Mouse (Mus musculus): ENCODE results near the gene Oxt.

GRCm38 (mm10) chr2:130575873-130576272, at the start of gene Oxt:
- no peak for TF ChIP-seq HCFC1 (IDR thresholded peaks at IDR 0.05; ENCODE audit: borderline replicate concordance, insufficient read depth, low read length)
- TF ChIP-seq MAFK (IDR thresholded peaks at IDR 0.05; ENCODE audit: insufficient read depth, low read depth, low read length), result no peak

All from ES-E14 (cell line).